Mouse (Mus musculus) hindbrain, embryonic 15.5 days (tissue): ENCODE measurements at regions not wholly inside any gene's neighbourhood (a gene's known extent, or its start where the extent isn't known, plus 50 kb on each side); places are given as distances from the start of the nearest gene placed in this dataset.

Experiments used
- ATAC-seq: fragments of 200-750 bp; cut with Nextera tagmentation; 2 replicates; pipeline ENCODE4 v1.8.0; 2017; ENCODE audit warnings: low read depth, moderate number of reproducible peaks, moderate TSS enrichment; ENCODE audit not compliant: low FRiP score
- H3K27ac ChIP-seq: fragments of 300-500 bp; sonication (generic); replicated peaks from 2 replicates; pipeline ENCODE4 v1.5.1; 2015; ENCODE audit warnings: mild to moderate bottlenecking, inconsistent platforms
- H3K27me3 ChIP-seq: fragments of 300-500 bp; sonication (generic); 2 replicates; pipeline ENCODE4 v1.6.1; 2015; ENCODE audit warnings: control low read depth, inconsistent platforms
- H3K36me3 ChIP-seq: fragments of 300-500 bp; sonication (generic); 2 replicates; pipeline ENCODE4 v1.6.1; 2015; ENCODE audit warnings: control low read depth, inconsistent platforms
- H3K4me1 ChIP-seq: fragments of 300-500 bp; sonication (generic); replicated peaks from 2 replicates; pipeline ENCODE4 v1.6.1; 2015; ENCODE audit warnings: control low read depth, inconsistent platforms
- H3K4me2 ChIP-seq: fragments of 300-500 bp; sonication (generic); 2 replicates; pipeline ENCODE4 v1.6.1; 2015; ENCODE audit warnings: moderate library complexity, mild to moderate bottlenecking, inconsistent platforms
- H3K4me3 ChIP-seq: fragments of 300-500 bp; sonication (generic); 2 replicates; pipeline ENCODE4 v1.5.1; 2015; ENCODE audit warnings: mild to moderate bottlenecking, inconsistent platforms
- H3K9ac ChIP-seq: fragments of 300-500 bp; sonication (generic); 2 replicates; pipeline ENCODE4 v1.6.1; 2015; ENCODE audit warnings: inconsistent platforms
- H3K9me3 ChIP-seq: fragments of 300-500 bp; sonication (generic); 2 replicates; pipeline ENCODE4 v1.6.1; 2016; ENCODE audit warnings: control low read depth, inconsistent platforms
- WGBS: fragments of 180-500 bp; shearing (Covaris S2); methylation state at CpG from one replicate; pipeline ENCODE4 v1.1.7; 2015; 5-methylcytosine and 5-hydroxymethylcytosine counted together

DNA sequence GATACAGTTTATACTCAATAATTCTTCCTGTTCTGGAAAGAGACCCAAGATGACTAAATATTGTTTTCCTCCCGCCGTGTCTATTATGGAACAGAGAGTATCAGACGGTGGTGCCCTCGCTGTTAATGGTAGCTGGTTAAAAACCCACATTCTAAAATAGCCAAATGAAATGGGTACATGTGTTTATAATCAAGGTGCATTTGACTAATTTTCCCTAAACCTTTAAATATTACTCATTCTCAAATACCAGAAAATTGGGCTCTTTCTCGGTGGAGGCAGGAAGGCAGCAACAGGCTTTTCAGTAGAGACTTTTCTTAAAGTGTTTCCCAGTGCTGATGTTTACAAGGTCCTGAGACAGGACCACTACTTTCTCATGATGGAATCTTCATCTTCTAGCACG, 199.8 kb upstream of the Habp2 start:
- no peaks in the 10 kb centered on the region for H3K36me3 ChIP-seq
- H3K4me1 ChIP-seq = no peaks in the 10 kb centered on the region
- H3K27me3 ChIP-seq = no peaks in the 10 kb centered on the region
- no peak overlapping the region for H3K4me2 ChIP-seq
- no peaks in the 10 kb centered on the region for H3K9me3 ChIP-seq
- ATAC-seq = no peak
- no peak overlapping the region for H3K27ac ChIP-seq
- 90% methylated on average over 6 of the region's 6 CpGs for WGBS
- no peak overlapping the region for H3K9ac ChIP-seq
- H3K4me3 ChIP-seq = no peak overlapping the region

DNA sequence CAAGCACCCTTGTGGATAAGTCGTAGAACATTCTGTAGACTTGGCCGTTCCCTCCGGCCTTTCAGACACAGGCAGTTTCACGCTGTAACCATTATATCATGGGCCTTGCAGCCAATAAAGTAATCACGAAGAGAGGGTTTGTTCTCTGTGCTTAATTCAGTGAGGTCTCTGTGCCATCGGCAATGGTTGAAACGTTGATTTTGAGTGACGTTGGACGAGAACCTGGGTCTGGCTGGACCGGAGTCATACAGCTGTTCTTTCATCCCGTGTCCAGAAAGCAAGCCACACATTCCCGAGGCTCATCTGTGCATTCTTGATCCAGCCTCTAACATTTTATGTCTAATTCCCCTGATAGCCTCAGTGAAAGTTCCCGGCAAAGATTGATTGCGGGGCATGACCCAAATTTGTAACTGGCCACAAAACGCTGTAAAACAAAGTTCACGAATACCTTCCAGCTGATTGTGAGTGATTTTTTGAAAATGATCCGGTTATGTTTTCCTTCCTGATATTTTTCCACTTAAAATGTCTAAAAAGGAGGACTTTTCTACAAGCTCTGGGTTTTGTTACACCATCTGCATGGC, 197.1 kb upstream of the Habp2 start:
- Histone ChIP-seq H3K4me1 (no peaks in the 10 kb centered on the region), H3K4me2 (no peak overlapping the region), H3K27ac (no peak overlapping the region), H3K36me3 (no peaks in the 10 kb centered on the region), H3K9ac (no peak overlapping the region), H3K9me3 (no peaks in the 10 kb centered on the region), H3K27me3 (no peaks in the 10 kb centered on the region), H3K4me3 (no peak overlapping the region)
- no peak for ATAC-seq
- WGBS = 89% methylated on average over 17 of the region's 17 CpGs

DNA sequence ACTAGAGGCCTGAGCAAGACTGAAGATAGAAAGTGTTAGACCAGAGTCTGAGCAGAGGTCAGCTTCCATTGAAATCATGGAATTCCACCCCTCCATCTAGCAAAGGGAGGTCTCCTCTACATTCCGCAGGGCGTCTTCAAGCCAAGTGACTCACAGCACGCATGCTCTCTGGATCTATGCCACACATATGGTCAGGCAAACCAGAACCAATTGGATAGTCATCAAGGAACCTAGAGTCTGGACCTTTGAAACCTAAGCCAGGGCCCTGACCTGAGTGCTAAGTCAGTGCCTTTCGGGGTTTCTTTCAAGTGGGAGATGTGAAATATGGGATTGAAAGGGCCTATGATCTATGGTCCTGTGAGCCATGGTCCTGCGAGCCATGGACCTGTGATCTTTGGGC, 195.4 kb upstream of the Habp2 start:
- Histone ChIP-seq H3K9me3 (no peaks in the 10 kb centered on the region), H3K27me3 (no peaks in the 10 kb centered on the region), H3K4me1 (no peaks in the 10 kb centered on the region), H3K4me2 (no peak overlapping the region), H3K27ac (no peak overlapping the region), H3K9ac (no peak overlapping the region), H3K36me3 (no peaks in the 10 kb centered on the region), H3K4me3 (no peak overlapping the region)
- ATAC-seq = no peak
- 96% methylated on average over 5 of the region's 5 CpGs for WGBS

DNA sequence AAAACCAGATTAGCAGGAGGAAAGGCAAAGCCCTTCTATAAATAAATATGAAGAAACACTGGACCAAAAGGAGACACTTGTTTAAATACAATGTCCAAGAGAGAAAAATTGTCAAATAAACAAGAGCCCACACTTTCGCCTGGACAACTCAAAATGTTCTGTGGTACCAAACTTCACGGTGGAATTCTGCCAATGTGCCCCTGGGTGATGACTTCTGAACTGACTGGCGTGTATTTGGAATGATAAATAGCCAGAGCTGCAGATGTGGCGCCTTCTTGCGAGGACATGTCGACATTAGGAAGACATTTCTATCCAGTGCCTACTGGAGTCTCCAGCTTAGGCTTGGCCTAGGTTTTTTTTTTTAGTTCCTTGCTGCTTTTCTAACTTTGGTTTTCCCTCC, 191.1 kb upstream of the Habp2 start:
- Histone ChIP-seq H3K4me1 (no peaks in the 10 kb centered on the region), H3K9ac (no peak overlapping the region), H3K4me2 (no peak overlapping the region), H3K36me3 (no peaks in the 10 kb centered on the region), H3K27ac (no peak overlapping the region), H3K4me3 (no peak overlapping the region), H3K27me3 (no peaks in the 10 kb centered on the region), H3K9me3 (no peaks in the 10 kb centered on the region)
- no peak for ATAC-seq
- WGBS = 79% methylated on average over 6 of the region's 6 CpGs

DNA sequence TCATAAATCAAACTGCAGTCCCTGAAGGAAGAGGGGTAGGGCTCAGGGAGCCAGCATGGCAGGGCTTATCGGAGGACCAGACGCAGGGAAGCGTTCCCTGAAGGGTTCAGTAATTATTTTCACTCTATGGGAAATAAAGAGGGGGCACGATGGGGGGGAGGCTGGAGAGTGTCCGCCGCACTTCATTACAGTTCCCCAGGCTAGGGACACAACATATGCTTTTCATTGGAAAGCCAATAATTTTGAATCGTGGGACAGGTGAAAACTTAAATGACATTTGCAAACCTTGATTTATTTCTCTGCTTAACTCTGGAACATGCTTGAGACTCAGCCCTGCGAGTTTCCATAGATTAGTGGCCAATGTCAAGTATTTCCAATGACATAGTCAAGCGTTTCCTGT, 187.2 kb upstream of the Habp2 start:
- WGBS = 81% methylated on average over 9 of the region's 9 CpGs

DNA sequence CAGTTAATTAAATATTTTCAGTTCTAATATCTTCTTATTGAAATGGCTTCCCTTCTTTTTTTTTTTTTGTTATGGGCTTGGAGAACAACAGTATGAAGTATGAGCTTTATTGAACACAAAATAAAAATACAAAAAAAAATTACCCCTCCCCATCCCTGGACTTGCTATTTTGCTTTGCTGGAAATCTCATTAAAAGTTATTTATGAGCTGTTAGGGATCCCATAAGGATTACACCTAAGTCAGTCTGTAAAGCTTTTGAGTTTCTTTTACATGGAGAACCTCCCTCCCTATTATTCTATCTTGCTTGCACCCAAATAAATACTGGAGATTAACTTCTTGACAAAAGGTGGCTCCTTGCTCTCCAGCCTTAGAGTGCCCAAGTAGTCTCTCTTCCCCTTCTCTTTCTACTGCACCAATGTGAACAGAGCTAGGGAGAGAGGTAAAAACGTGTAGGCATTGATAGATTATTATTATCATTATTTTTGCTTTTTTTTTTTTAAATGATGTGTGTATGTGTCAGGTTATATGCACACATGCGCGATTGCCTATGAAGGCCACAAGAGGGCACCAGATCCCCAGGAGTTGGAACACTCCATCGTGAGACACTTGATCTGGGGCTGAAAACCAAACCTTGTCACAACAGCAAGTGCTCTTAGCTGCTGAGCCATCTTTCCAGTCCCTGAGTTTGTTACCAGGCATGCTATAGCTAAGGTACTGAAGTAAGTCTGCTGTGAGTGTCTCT, 186.6 kb upstream of the Habp2 start:
- WGBS = 72% methylated on average over 4 of the region's 4 CpGs
- Histone ChIP-seq H3K36me3 (no peaks in the 10 kb centered on the region), H3K9ac (no peak overlapping the region), H3K9me3 (no peaks in the 10 kb centered on the region), H3K4me2 (no peak overlapping the region), H3K4me1 (no peaks in the 10 kb centered on the region), H3K27me3 (no peaks in the 10 kb centered on the region), H3K4me3 (no peak overlapping the region), H3K27ac (no peak overlapping the region)
- no peak for ATAC-seq

More for the DNA sequence above, 187.2 kb upstream of the Habp2 start:
- no peaks in the 10 kb centered on the region for H3K27me3 ChIP-seq
- H3K4me2 ChIP-seq = no peak overlapping the region
- H3K36me3 ChIP-seq = no peaks in the 10 kb centered on the region
- ATAC-seq = no peak
- H3K9ac ChIP-seq = no peak overlapping the region
- no peaks in the 10 kb centered on the region for H3K4me1 ChIP-seq
- H3K9me3 ChIP-seq = no peaks in the 10 kb centered on the region
- H3K27ac ChIP-seq = no peak overlapping the region
- no peak overlapping the region for H3K4me3 ChIP-seq

DNA sequence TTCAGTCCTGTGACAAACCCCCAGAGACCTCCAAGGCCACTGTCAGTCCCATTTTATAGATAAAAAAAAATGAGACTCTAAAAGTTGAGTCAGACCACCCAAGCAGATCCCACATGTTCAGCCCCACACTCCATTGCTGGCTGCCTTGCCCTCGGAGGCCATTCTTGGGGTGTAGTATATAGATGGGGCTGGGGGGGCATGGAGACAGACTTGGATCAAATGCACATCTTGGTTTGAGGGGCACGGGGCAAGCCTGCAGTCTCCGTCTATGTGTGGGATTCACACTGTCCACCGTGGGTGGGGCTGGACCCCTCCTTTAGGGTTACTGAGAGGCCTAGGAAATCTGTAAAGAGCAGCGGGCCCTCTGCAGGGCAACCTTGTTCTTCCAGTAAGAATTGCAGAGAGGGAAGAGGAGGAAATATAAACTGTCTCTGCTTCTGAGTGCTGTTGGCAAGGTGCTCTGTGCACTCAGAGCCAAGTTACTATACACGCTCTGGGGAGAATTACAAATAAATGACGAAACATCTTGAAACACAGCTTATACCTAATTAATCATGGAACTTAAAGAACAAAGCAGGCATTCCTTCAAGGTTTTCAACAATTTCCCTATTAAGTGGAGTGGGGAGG, 184.4 kb upstream of the Habp2 start:
- H3K9ac ChIP-seq = no peak overlapping the region
- 74% methylated on average over 7 of the region's 7 CpGs for WGBS

DNA sequence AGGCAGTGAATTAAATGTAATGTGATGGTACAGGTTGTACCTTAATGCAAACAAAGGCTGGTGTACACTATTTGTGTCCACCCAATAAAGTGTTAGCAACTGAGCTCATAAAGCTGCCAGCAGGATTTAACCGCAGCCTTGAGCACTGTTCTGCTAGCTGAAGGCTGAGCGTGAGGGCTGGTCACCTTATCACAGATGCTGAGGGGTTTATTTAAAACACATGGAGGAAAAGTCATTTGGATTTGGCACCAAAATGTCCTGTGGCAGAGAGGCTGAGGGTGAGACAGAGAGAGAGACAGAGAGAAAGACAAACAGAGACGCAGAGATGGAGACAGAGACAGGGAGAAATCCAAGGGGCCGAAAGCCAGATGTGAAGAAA, 181.9 kb upstream of the Habp2 start:
- Histone ChIP-seq H3K9ac (no peak overlapping the region), H3K9me3 (no peaks in the 10 kb centered on the region), H3K4me3 (no peak overlapping the region), H3K27me3 (no peaks in the 10 kb centered on the region), H3K36me3 (no peaks in the 10 kb centered on the region), H3K4me1 (no peaks in the 10 kb centered on the region), H3K4me2 (no peak overlapping the region), H3K27ac (no peak overlapping the region)
- no peak for ATAC-seq
- WGBS = 73% methylated on average over 4 of the region's 4 CpGs

More for the DNA sequence above, 184.4 kb upstream of the Habp2 start:
- ATAC-seq = no peak
- H3K9me3 ChIP-seq = no peaks in the 10 kb centered on the region
- H3K4me2 ChIP-seq = no peak overlapping the region
- no peak overlapping the region for H3K4me3 ChIP-seq
- no peaks in the 10 kb centered on the region for H3K27me3 ChIP-seq
- H3K27ac ChIP-seq = no peak overlapping the region
- H3K4me1 ChIP-seq = no peaks in the 10 kb centered on the region
- no peaks in the 10 kb centered on the region for H3K36me3 ChIP-seq

DNA sequence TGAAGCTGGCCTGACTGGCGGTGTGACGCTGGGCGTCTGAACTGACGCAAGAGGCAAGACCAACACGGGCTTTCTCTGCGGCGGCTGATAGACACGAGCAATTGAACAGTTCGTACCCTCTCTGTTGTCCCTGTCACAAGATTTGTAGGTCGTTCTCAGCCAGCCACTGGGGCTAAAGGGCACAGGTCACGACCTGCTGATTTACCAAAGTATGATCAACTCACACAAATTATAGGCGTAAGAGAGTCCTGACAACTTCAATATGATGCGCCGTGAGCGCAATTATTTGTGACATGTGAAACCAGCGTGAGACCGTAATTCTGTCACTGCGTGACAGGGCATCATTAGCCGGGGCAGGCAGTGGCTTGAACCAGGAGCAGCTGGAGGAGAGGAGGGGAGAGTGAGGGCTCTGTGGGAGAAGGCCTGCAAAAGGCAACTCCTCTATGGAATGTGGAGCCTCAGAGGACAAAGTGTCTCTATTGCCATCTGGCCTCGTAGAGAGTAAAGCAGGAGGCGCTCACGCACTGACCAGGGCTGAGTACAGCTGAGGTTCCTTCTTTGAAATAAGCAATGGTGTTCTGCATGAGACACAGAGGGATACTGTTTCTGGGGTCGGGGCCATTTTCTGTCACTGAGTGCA, 181.4 kb upstream of the Habp2 start:
- 38% methylated on average over 23 of the region's 23 CpGs for WGBS
- Histone ChIP-seq H3K27me3 (no peaks in the 10 kb centered on the region), H3K9ac (no peak overlapping the region), H3K27ac (no peak overlapping the region), H3K9me3 (no peaks in the 10 kb centered on the region), H3K4me2 (no peak overlapping the region), H3K4me3 (no peak overlapping the region), H3K36me3 (no peaks in the 10 kb centered on the region), H3K4me1 (no peaks in the 10 kb centered on the region)
- ATAC-seq = peak; percentile 68; the same call in 1 of the 2 replicates

DNA sequence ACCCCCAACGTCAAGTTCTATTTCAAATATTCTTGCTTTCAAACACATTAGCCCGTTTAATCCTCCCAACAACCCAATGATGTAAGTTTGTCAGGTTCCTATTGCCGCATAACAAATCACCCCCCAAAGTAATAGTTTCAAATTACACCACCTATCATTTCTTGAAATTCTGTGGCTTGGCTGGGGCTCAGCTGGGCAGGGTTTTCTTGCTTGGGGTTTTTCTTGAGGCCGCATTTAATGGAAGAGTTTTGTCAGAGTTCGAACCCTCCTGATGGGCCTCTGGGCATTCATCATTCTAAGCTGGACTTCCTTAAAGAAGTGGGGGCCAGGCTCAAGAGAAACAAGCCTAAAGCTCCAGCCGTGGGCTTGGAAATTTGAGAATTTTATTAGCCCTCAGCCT, 178.1 kb upstream of the Habp2 start:
- Histone ChIP-seq H3K4me3 (no peak overlapping the region), H3K36me3 (no peaks in the 10 kb centered on the region), H3K4me2 (no peak overlapping the region), H3K9ac (no peak overlapping the region), H3K9me3 (no peaks in the 10 kb centered on the region), H3K4me1 (no peaks in the 10 kb centered on the region), H3K27ac (no peak overlapping the region), H3K27me3 (no peaks in the 10 kb centered on the region)
- WGBS = 90% methylated on average over 6 of the region's 6 CpGs
- ATAC-seq = no peak

DNA sequence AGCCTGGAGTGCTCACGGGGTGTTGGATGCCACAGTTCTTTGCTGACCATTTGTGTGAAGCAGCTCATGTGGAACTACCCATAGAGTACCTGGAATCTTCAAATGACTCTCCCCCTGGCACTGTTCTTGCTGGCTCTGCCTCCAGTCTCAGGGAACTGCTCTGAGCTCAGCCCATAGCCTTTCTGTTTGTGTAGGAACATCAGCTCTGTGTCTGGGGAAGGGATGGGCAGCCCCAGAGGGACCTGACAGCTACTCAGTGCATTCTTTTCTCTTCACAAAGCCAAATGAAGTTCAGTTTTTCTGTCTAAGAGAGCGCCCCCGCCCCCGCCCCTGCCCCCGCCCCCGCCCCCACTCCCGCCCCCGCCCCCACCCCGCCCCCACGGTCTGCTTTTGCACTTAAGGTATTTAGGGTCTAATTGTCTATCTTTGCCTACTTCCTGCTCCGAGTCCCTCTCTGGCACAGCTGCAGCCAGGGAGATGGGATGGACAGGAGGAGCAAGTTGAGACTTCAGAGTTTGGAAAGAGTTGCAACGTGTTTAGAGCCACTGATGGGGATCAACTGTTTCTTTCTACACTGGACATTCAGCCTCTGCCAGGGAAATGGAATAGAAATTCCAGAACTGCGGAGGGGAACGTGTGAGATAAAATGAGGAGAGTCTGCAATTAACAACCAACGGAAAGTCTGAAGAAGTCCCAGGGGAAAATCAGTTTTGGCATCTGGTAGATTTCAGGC, 171.2 kb upstream of the Habp2 start:
- Histone ChIP-seq H3K4me2 (no peak overlapping the region), H3K4me3 (no peak overlapping the region), H3K4me1 (peaks cover 7% of the 10 kb centered on the region), H3K36me3 (no peaks in the 10 kb centered on the region), H3K27ac (no peak overlapping the region), H3K9ac (no peak overlapping the region), H3K9me3 (no peaks in the 10 kb centered on the region), H3K27me3 (0 out of 2 replicates have a peak, but pooled peaks cover 2% of the 10 kb centered on the region)
- no peak for ATAC-seq
- WGBS = 22% methylated on average over 15 of the region's 15 CpGs

DNA sequence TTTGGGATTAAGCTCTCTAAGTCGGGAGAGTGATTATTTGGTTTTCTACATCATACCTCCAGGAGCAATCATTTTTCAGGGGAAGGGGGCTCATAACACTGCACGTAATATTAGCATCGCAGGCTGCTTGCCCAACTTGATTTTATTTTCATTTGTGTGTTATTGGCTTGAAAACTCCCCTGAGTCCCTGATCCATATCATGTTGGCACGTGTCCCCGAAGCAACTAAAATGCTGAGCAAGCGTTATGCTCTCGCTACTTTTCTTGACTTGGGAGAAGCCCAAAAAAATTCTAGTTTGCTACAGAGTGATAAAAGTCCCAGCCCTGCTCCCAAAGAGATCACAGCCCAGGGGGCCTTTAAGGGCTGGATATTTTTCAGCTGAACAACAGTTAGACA, 170.7 kb upstream of the Habp2 start:
- Histone ChIP-seq H3K36me3 (no peaks in the 10 kb centered on the region), H3K27me3 (0 out of 2 replicates have a peak, but pooled peaks cover 2% of the 10 kb centered on the region), H3K4me1 (peaks cover 7% of the 10 kb centered on the region), H3K9ac (no peak overlapping the region), H3K9me3 (no peaks in the 10 kb centered on the region), H3K4me2 (no peak overlapping the region), H3K27ac (no peak overlapping the region), H3K4me3 (no peak overlapping the region)
- ATAC-seq = no peak
- WGBS = 51% methylated on average over 7 of the region's 7 CpGs
